In genomic region chr4:55088153-55088552, GRCm38 (mm10) we compare ENCODE assay signal across 24 mouse cellular contexts.
DNase-seq lines count a peak whose midpoint lies in the region; ATAC-seq and TF ChIP-seq lines count a peak whose summit lies in the region.
"Had no signal": no experiment of that assay in that cellular context is flagged by ENCODE, and none has a peak within 500 bp of the region (broad histone marks: within the 10 kb centered on the region; RNA-seq: fewer than 3 reads in every experiment).

No protein-coding gene starts in this region.

- 93% methylated on average over 3 of the region's 3 CpGs for WGBS in hindbrain, embryonic 12.5 days
- 88% methylated on average over 3 of the region's 3 CpGs for WGBS in hindbrain, embryonic 11.5 days
- 90% methylated on average over 3 of the region's 3 CpGs for WGBS in midbrain, embryonic 10.5 days
- whole genome bisulfite sequencing in midbrain, embryonic 14.5 days: 87% methylated on average over 3 of the region's 3 CpGs
- WGBS in forebrain, embryonic 14.5 days: 91% methylated on average over 3 of the region's 3 CpGs
- 67% methylated on average over 3 of the region's 3 CpGs for WGBS in forebrain, postnatal 0 days

- no peak for TF ChIP-seq CTCF in forebrain, postnatal 0 days (IDR thresholded peaks at IDR 0.05; ENCODE audit: low read depth)

- no peaks in the 10 kb centered on the region for H3K27me3 ChIP-seq in hindbrain, embryonic 12.5 days
- H3K27me3 ChIP-seq in hindbrain, embryonic 11.5 days (ENCODE audit: control insufficient read depth, insufficient read depth, low read length): no peaks in the 10 kb centered on the region
- no peaks in the 10 kb centered on the region for H3K27me3 ChIP-seq in midbrain, embryonic 10.5 days (ENCODE audit: low read depth, poor library complexity, severe bottlenecking)
- no peaks in the 10 kb centered on the region for H3K27me3 ChIP-seq in midbrain, embryonic 14.5 days (ENCODE audit: control insufficient read depth, insufficient read depth, low read length)
- H3K27me3 ChIP-seq in forebrain, embryonic 14.5 days (replicated peaks; ENCODE audit: control insufficient read depth, insufficient read depth, low read length): no peaks in the 10 kb centered on the region
- H3K27me3 ChIP-seq in forebrain, postnatal 0 days (ENCODE audit: insufficient read depth, low read length): no peaks in the 10 kb centered on the region
- H3K27me3 ChIP-seq: CH12.LX; embryonic facial prominence, embryonic 15.5 days; Patski had no signal

- H3K9ac ChIP-seq in hindbrain, embryonic 12.5 days: no peak overlapping the region
- no peak overlapping the region for H3K9ac ChIP-seq in hindbrain, embryonic 11.5 days (ENCODE audit: low read depth, low read length)
- no peak overlapping the region for H3K9ac ChIP-seq in midbrain, embryonic 14.5 days (replicated peaks; ENCODE audit: low read length)
- no peak overlapping the region for H3K9ac ChIP-seq in forebrain, embryonic 14.5 days (ENCODE audit: low read length)
- H3K9ac ChIP-seq in forebrain, postnatal 0 days: no peak overlapping the region
- H3K9ac ChIP-seq: embryonic facial prominence, embryonic 15.5 days; hindbrain, embryonic 14.5 days had no signal

- H3K4me1 ChIP-seq in hindbrain, embryonic 12.5 days: peaks cover 6% of the 10 kb centered on the region; the same call in 1 of the 2 replicates
- no peaks in the 10 kb centered on the region for H3K4me1 ChIP-seq in hindbrain, embryonic 11.5 days (replicated peaks; ENCODE audit: control insufficient read depth, insufficient read depth, low read length)
- peaks cover 16% of the 10 kb centered on the region for H3K4me1 ChIP-seq in midbrain, embryonic 10.5 days
- H3K4me1 ChIP-seq in midbrain, embryonic 14.5 days (ENCODE audit: control insufficient read depth, insufficient read depth, low read length): no peaks in the 10 kb centered on the region
- H3K4me1 ChIP-seq in forebrain, embryonic 14.5 days (ENCODE audit: control insufficient read depth, insufficient read depth, low read length): no peaks in the 10 kb centered on the region
- H3K4me1 ChIP-seq in forebrain, postnatal 0 days (ENCODE audit: insufficient read depth): peaks cover 10% of the 10 kb centered on the region; the same call in 1 of the 2 replicates

- H3K4me2 ChIP-seq in hindbrain, embryonic 12.5 days (replicated peaks): no peak overlapping the region
- no peak overlapping the region for H3K4me2 ChIP-seq in hindbrain, embryonic 11.5 days (replicated peaks; ENCODE audit: low read depth, low read length)
- no peak overlapping the region for H3K4me2 ChIP-seq in midbrain, embryonic 14.5 days (ENCODE audit: low read length)
- no peak overlapping the region for H3K4me2 ChIP-seq in forebrain, embryonic 14.5 days (ENCODE audit: low read length)
- no peak overlapping the region for H3K4me2 ChIP-seq in forebrain, postnatal 0 days (ENCODE audit: low read depth)
- H3K4me2 ChIP-seq: embryonic facial prominence, embryonic 15.5 days; hindbrain, embryonic 14.5 days had no signal

- no peak overlapping the region for H3K4me3 ChIP-seq in hindbrain, embryonic 12.5 days
- no peak overlapping the region for H3K4me3 ChIP-seq in hindbrain, embryonic 11.5 days (ENCODE audit: low read depth, low read length)
- no peak overlapping the region for H3K4me3 ChIP-seq in midbrain, embryonic 10.5 days
- no peak overlapping the region for H3K4me3 ChIP-seq in midbrain, embryonic 14.5 days (replicated peaks; ENCODE audit: low read depth, low read length)
- no peak overlapping the region for H3K4me3 ChIP-seq in forebrain, embryonic 14.5 days (ENCODE audit: low read depth, low read length)
- H3K4me3 ChIP-seq in forebrain, postnatal 0 days (ENCODE audit: low read depth, low read length): no peak overlapping the region
- H3K4me3 ChIP-seq: embryonic facial prominence, embryonic 15.5 days; erythroblast, embryonic 14.5 days had no signal

- H3K27ac ChIP-seq in hindbrain, embryonic 12.5 days: 0 out of 2 replicates have a peak overlapping the region, but pooled peaks have one; percentile 52
- no peak overlapping the region for H3K27ac ChIP-seq in hindbrain, embryonic 11.5 days (ENCODE audit: low read depth, low read length)
- H3K27ac ChIP-seq in midbrain, embryonic 10.5 days (replicated peaks): 0 out of 2 replicates have a peak overlapping the region, but pooled peaks have one; percentile 50
- no peak overlapping the region for H3K27ac ChIP-seq in midbrain, embryonic 14.5 days (replicated peaks; ENCODE audit: low read depth, low read length)
- no peak overlapping the region; the same call in 1 of the 2 replicates for H3K27ac ChIP-seq in forebrain, embryonic 14.5 days (ENCODE audit: low read depth, low read length)
- peak overlapping the region; percentile 73 for H3K27ac ChIP-seq in forebrain, postnatal 0 days (ENCODE audit: low read depth, low read length)
- H3K27ac ChIP-seq: embryonic facial prominence, embryonic 15.5 days had no signal

- H3K36me3 ChIP-seq in hindbrain, embryonic 12.5 days: peaks cover 15% of the 10 kb centered on the region
- H3K36me3 ChIP-seq in hindbrain, embryonic 11.5 days (ENCODE audit: control insufficient read depth, insufficient read depth, low read length): no peaks in the 10 kb centered on the region
- H3K36me3 ChIP-seq in midbrain, embryonic 10.5 days: peaks cover 14% of the 10 kb centered on the region
- peaks cover 11% of the 10 kb centered on the region; the same call in 1 of the 2 replicates for H3K36me3 ChIP-seq in midbrain, embryonic 14.5 days (ENCODE audit: control insufficient read depth, insufficient read depth, low read length)
- peaks cover 16% of the 10 kb centered on the region for H3K36me3 ChIP-seq in forebrain, embryonic 14.5 days (ENCODE audit: control insufficient read depth, insufficient read depth, low read length)
- peaks cover 7% of the 10 kb centered on the region; the same call in 1 of the 2 replicates for H3K36me3 ChIP-seq in forebrain, postnatal 0 days (ENCODE audit: insufficient read depth)
- H3K36me3 ChIP-seq: embryonic facial prominence, embryonic 15.5 days had no signal

- no peak for ATAC-seq in hindbrain, embryonic 12.5 days (ENCODE audit: low FRiP score)
- no peak for ATAC-seq in hindbrain, embryonic 11.5 days (ENCODE audit: low FRiP score)
- ATAC-seq in midbrain, embryonic 14.5 days (ENCODE audit: low FRiP score, low TSS enrichment): no peak
- ATAC-seq in forebrain, embryonic 14.5 days: no peak; the same call in 1 of the 2 replicates
- ATAC-seq in forebrain, postnatal 0 days: peak; percentile 70
- ATAC-seq: activated CD4-positive, CD25-positive, alpha-beta regulatory T cell, adult 4 months; inflammation-experienced regulatory T-cells, adult 6 months; intestine, postnatal 0 days had no signal

- H3K9me3 ChIP-seq in hindbrain, embryonic 12.5 days (replicated peaks): no peaks in the 10 kb centered on the region
- H3K9me3 ChIP-seq in hindbrain, embryonic 11.5 days (ENCODE audit: control insufficient read depth, low read length): no peaks in the 10 kb centered on the region
- no peaks in the 10 kb centered on the region for H3K9me3 ChIP-seq in midbrain, embryonic 10.5 days (replicated peaks)
- H3K9me3 ChIP-seq in midbrain, embryonic 14.5 days (ENCODE audit: control insufficient read depth, low read length): no peaks in the 10 kb centered on the region
- H3K9me3 ChIP-seq in forebrain, embryonic 14.5 days (replicated peaks; ENCODE audit: control insufficient read depth, low read length): no peaks in the 10 kb centered on the region
- H3K9me3 ChIP-seq in forebrain, postnatal 0 days (ENCODE audit: low read length): no peaks in the 10 kb centered on the region
- H3K9me3 ChIP-seq: embryonic facial prominence, embryonic 15.5 days had no signal

- DNase-seq in hindbrain, embryonic 11.5 days (ENCODE audit: low spot score): no peak
- DNase-seq in midbrain, embryonic 10.5 days (ENCODE audit: low spot score): no peak
- no peak for DNase-seq in midbrain, embryonic 14.5 days
- DNase-seq in forebrain, embryonic 14.5 days (ENCODE audit: low spot score): peak; percentile 31
- peak; percentile 44 for DNase-seq in forebrain, postnatal 0 days
- no peak for DNase-seq in gastrocnemius, adult 18-20 months (ENCODE audit: low spot score)
- no peak for DNase-seq in thymus, postnatal 14 days
- DNase-seq: adrenal gland, adult 2 months; adrenal gland, postnatal 25 days; cerebellum, adult 2 months; cerebellum, postnatal 10 days; gastrocnemius, postnatal 36 days; heart, adult 11 months; heart, postnatal 10 days; heart, postnatal 4 days had no signal

Comparison
In these comparisons a context has a peak if more than half of its experiments do, and no peak if none do; other contexts are left out.
1. H3K27ac ChIP-seq: peak in hindbrain, embryonic 12.5 days (single experiment), midbrain, embryonic 10.5 days (single experiment) and forebrain, postnatal 0 days (single experiment); none in hindbrain, embryonic 11.5 days (single experiment), midbrain, embryonic 14.5 days (single experiment) and forebrain, embryonic 14.5 days (single experiment).
2. DNase-seq: peak in forebrain, embryonic 14.5 days (single experiment) and forebrain, postnatal 0 days (single experiment); none in hindbrain, embryonic 11.5 days (single experiment), midbrain, embryonic 10.5 days (single experiment), midbrain, embryonic 14.5 days (single experiment), gastrocnemius, adult 18-20 months (single experiment) and thymus, postnatal 14 days (single experiment).